Mouse (Mus musculus): ENCODE results near the gene Slc6a16.
A peak's percentile ranks its signal among the peaks of the same experiment; 100 is the strongest.
"Not testable (repeated sequence)": the region's sequence is repeated elsewhere in the genome, so short reads cannot be mapped to it uniquely, and the experiment has no call there.

Slc6a16 gene

DNA sequence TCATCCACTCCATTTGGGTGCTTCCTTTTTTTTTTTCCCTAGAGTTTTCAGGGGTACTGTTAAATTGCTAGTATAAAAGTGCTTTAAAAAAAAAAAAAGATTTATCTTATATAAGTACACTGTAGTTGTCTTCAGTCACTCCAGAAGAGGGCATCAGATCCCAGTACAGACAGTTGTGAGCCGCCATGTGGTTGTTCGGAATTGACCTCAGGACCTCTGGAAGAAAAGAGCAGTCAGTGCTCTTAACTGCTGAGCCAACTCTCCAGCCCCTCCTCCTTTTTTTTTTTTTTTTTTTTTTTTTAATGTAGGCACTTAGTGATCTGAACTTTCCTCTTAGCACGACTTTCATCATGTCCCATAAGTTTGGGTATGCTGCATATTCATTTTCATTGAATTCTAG, 6.8 kb downstream of the Slc6a16 start:
- DNase-seq (ENCODE audit: extremely low read depth, low read depth) = no peak

DNA sequence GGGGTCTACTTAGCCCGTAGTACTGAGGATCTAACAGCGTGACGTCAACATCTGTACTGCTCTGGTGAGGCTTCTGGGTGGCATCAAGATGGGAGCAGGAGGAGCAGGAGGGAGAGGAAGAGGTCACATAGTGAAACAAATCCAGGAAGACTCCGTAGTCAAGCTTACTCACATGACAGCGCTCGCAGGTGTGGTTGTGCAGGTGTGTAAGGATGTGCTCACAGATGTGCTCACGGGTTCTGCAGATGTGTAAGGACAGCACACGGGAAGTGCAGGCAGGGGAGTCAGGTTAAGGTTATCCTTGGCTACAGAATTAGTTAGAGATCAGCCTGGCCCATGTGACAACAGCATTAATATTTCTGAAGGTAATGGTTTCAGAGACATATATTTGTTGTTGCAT, 12.9 kb downstream of the Slc6a16 start:
- no peak for DNase-seq (ENCODE audit: extremely low read depth, low read depth)

DNA sequence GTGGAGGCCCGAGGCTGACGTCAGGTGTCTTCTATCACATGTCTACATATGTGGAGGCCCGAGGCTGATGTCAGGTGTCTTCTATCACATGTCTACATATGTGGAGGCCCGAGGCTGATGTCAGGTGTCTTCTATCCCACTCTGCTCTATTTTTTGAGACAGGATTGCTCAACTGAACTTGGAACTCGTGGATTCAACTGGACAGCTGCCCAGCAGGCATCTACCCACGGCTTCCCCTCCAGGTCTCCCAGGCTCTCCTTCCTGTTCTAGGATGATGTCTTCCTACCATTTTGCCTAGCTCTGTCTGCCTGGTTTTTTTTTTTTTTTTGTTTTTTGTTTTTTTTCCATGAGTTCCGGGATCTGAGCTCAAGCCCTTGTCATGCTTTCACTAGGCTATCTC, 14.9 kb downstream of the Slc6a16 start:
- not testable (repeated sequence) for DNase-seq (ENCODE audit: extremely low read depth, low read depth)

DNA sequence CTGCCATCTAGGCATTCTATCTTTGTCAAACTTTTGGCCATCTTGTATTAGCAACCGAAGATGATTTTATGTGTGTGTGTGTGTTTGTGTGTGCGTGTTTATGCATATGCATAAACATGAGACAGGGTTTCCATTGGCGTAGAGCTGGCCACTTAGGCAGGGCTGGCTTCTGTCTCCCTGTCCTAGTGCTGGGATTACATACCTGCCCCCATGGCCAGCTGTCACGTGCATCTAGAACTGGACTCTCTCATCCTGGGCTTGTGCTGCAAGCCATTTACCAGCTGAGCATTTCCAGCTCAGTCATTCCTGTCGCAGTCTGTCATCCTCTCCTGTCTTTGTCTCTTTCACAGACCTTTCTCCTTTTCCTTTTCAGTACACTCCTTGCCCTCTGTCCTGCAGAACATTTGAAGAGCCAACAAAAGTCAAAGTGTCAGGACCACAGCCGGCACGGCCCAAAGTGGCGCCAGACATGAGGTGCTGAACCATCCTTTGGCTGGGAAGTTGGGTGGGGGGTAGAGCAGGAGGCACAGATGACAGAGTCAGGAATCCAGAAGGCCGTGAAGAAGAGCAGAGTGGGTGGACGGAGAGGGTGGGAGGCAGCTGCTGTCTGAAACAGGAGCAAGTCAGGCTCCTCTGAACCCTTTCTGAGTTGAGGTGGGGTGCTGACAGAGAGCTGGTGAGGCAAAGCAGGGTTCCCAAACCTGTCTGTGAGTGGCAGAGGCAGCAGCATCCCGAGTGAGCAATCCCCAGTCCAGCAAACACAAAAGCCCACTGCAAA, 16.4 kb downstream of the Slc6a16 start:
- DNase-seq (ENCODE audit: extremely low read depth, low read depth) = no peak

DNA sequence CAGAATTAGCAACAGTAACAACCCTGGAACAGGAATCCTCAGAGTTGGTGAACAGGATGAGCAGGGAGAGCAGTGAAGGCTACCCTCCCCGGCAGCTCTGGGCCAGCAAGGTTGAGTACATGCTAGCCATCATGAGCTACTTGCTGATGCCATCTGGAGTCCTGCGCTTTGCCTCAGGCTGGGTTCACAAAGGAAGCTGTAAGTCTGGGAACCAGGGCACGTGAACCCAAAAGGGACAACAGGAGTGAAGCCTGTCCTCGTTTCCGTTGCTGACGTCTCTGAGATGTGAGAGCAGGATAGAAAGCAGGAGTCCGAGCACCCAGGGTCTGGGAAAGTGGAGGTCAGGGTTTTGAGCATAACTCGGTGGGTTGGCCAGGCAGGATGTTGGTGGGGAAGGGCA, 18.4 kb downstream of the Slc6a16 start:
- no peak for DNase-seq (ENCODE audit: extremely low read depth, low read depth)

DNA sequence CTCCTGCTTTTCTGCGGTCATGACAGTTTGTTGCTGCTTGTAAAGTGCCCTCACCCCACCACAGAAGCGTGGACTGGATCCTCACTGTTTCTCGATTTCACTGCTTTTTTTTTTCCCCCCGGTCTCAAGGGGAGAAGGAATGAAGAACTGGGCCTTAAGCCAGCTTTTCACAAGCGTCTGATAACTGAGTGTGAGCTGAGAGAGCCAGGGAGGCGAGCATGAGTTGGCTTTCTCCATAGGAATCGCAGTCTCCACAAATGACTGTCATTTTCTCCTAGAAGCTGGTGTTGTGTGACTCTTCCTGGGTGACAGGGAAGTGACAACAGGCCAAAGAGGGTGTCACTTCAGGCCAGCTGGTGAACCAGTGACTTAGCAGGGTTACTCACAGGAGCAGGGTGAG, 21.4 kb downstream of the Slc6a16 start:
- no peak for DNase-seq (ENCODE audit: extremely low read depth, low read depth)

DNA sequence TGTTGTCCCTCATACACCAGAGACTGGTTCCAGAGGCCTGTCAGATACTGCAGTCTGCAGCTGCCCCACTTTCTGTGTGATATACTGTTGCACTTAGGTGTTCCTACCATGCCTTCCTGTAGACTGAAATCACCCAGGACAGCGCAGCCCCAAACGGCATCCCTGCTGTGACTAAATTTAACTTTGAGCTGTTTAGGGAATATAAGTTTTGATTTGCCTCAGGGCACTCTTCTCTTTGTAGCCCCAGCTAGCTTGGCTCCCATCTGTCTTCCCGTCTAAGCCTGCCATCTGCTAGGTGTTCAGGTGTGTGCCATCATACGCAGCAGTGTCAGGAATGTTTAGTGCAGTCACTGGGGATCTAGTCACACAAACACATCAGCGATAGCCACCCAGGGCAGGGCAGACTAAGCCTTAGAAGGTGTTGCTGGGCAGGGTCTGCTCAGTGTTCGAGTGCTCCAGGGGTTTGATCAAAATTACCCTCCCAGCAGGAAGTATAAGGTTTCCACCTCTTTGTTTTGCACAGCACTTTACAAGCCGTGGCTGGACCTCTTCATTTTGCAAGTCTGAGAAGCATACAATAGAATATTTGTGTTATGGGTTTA, 22.2 kb downstream of the Slc6a16 start:
- no peak for DNase-seq (ENCODE audit: extremely low read depth, low read depth)

DNA sequence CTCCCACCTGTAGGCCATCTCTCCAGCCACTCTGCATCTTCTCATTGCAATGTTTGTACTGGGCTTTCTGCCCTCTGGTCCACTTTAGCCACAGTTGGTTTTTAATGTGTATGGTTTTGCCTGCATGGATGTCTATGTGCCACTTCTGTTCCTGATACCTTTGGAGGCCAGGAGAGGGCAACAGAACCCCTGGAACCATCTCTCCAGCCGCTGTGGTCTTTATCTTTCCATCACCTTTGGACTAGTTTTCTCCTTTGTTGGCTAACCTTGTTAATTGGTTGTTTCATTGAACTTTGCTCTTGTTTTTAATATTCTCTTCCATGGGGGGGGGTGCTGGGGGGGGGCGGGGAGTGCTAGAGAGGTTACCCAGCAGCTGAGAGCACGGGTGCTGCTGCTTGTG, 23.5 kb downstream of the Slc6a16 start:
- DNase-seq (ENCODE audit: extremely low read depth, low read depth) = no peak

DNA sequence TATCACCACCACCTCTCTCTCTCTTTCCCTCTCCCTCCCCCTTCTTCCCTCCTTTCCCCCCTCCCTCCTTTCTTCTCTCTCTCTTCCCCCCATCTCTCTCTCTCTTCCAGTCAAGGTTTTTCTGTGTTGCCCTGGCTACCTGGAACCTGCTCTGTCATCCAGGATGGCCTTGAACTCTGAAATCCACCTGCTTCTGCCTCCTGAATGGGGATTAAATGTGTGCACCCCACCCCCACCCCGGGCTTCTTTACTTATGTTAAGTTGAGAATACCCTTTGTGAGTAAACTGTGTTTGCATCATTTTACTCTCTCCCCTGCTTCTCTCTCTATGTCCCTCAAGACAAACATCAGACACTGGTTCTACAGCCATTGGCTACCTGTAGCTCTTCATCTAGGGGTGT, 24.6 kb downstream of the Slc6a16 start:
- no peak for DNase-seq (ENCODE audit: extremely low read depth, low read depth)

DNA sequence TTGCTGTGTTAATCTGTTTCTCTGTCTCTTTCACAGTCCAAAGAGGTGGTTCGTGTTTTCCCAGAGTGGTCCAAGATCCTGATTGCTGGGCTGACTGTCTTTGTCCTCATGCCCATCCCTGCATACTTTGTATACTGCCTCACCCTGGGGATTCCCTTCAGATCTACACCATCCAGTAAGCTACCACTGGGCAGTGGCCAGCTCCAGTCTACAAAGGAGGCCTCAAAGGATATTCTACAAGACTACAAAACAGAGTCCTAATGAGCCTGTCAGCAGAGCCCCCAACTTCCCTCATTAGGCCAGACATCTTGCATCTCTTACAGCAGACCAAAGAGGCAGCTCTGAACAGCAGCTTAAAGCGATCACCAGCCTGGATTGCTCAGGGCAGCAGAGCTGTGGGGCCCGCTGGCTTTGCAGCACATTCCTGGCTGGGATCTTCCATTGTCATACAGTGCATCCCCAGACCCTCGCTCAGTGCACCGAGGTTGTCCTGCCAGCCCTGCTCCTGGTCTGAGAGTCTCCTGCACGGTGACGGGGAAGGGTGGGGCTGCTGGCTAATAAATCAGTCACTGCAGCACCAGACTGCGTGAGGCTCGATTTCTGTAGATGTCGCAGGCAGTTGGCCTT, 32.0 kb downstream of the Slc6a16 start:
- DNase-seq (ENCODE audit: extremely low read depth, low read depth) = no peak

DNA sequence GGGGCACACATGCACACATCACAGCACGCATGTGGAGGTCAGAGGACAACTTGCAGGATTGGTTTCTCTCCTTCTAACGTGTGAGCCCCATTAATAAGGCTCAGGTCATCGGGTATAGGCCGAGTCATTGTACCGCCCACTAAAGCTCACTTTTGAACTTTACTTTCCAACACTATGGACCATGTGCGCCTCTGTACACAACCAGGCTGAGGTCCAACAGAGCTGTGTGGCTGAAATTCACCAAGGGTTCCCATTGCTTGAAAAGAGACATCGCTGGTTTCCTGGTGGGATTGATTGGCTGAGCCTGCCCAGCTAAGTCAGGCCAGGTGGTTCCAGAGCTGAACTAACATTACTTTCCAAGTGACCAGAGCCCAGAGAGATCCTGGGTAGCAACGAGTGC, 32.8 kb downstream of the Slc6a16 start:
- DNase-seq (ENCODE audit: extremely low read depth, low read depth) = no peak

DNA sequence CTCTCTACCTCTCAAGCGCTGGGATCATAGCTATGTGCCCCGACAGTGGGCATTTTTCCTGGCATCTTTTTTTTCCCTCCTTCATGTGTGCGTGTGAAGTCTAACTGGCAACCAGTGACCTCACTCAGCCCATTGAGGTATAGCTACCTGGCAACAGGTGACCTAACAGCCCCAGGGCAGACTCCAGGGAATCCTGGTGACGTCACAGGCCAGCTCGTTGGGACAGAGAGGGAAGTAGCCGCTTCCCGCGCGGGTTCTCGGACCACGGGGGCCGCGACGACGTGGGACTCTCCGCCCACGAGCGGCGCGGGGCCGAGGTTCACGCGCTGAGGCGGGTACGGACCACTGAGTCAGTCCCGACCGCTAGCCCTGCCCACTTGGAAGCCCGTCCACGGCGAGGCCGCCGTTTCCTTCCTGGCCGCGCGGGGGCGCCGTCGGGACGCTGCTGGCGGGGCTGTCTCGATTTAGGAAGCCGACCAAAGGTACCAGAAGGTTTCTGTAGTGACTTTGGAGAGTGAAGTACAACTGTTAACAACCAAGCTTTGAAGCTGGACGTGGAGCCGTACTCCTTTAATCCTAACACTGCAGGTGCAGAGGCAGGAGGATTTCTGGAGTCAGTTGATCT, 36.4 kb downstream of the Slc6a16 start, which contains the start of gene Slc6a21:
Gene Slc6a21 (plus strand): TSS at position 378 of the 625 bp plus-strand sequence.
- DNase-seq (ENCODE audit: extremely low read depth, low read depth) = peak; percentile 30

DNA sequence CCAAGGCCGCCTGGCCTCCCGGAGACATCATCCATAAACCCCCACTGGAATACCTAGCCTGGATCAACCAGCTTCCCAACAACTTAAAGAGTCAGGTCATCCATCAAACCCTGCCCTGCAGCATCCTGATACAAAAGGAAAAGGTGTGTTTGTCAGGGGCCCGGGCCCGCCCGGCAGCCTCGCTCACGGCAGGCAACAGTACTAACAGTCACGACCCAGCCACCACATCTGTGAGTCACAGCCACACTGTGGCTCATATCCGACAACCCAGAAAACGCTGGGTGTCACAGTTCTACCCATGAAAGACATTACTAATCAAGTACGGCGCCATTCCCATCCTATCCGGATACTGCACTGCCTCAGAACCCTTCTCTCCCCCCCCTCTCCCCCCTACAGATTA, 45.6 kb downstream of the Slc6a16 start:
- no peak for DNase-seq (ENCODE audit: extremely low read depth, low read depth)

DNA sequence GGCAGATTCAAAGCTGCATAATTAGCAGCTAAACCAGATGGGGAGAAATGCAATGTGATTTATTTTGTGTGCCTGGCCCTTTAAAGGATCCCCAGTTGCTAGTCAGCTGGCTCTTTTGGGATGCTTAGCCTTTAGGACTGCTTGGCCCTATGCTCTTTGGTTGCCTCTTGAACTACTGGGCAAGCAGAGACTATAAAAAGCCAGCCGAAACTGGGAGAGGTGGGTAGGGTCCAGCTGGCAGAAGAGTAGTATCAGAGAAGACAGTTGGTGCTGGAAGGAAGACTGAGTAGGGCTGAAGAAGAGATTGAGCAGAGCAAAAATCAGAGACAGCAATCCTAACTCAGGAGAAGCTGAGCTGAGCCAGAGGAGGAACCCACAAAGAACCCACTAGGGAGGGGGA, 55.7 kb downstream of the Slc6a16 start:
- no peak for DNase-seq (ENCODE audit: extremely low read depth, low read depth)

DNA sequence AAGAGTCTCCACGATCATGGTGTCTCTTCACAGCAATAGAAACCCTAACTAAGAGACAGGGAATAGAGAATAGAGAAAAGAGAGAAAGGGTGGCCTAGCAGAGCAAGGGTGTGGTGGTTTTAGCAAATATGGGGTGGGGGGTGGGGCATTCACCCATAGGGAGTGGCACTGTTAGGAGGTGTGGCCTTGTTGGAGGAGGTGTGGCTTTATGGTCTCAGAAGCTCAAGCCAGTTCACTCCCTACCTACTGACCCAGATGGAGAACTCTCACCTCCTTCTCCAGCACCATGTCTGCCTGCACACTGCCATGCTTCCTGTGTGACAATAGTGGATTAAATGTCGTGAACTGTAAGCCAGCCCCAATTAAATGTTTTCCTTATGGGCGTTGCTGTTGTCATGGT, 56.7 kb downstream of the Slc6a16 start:
- no peak for DNase-seq (ENCODE audit: extremely low read depth, low read depth)

DNA sequence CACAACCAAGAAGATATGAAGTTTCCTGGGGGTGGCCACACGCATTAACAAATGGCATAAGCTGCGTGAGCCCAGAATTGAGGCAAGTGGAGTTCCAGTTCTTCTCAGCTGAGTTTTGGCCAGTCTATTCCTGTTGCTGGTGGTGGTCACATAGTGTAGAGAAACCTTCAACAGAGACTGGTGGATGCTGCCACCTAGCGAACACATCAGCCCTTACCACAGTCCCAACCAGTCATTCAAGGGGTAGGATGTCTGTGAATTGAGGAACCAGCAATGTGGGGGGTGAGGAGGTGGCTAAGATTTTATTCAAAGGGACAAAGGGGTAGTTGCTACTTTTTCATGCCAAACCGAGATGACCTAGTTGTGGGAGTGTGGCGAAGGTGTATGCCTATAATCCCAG, 58.9 kb downstream of the Slc6a16 start:
- DNase-seq (ENCODE audit: extremely low read depth, low read depth) = peak; percentile 78

DNA sequence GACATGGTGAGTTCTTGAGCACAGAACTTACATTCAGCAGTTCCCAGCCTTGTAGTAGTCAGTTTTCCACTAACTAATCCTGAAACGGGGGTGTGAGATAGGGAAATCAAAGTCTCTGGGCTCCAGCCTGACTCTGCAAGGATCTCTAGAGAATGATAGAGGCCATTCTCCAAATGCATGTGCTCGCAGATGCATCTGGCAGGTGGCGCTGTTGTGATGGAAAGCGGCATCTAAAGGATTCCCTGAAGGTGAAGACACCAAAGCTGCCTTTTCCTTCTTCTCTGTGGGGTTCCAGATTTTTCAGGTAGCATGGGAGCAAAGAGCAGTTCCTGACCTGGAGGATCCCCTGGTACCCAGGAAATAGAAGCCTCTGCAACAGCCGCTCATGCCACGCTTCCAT, 59.4 kb downstream of the Slc6a16 start:
- no peak for DNase-seq (ENCODE audit: extremely low read depth, low read depth)

DNA sequence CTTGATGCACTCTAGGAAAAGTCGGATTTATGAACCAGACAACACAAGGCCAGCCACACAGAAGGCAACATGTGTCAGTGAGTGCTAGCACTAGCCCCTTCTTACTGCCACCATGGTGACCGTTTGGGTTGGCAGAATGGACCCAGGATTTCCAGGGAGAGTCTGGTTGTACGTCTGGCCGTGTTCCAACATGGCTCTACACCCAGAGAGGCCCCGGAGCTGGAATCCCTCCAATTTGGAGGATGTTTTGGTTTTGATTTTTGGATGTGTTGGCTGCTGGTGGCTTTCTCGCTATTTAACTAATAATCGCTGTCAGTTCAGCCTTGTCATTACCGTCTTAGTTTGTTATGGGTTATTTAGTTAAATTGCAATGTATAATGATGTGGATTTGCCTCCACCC, 61.7 kb downstream of the Slc6a16 start:
- DNase-seq (ENCODE audit: extremely low read depth, low read depth) = no peak

DNA sequence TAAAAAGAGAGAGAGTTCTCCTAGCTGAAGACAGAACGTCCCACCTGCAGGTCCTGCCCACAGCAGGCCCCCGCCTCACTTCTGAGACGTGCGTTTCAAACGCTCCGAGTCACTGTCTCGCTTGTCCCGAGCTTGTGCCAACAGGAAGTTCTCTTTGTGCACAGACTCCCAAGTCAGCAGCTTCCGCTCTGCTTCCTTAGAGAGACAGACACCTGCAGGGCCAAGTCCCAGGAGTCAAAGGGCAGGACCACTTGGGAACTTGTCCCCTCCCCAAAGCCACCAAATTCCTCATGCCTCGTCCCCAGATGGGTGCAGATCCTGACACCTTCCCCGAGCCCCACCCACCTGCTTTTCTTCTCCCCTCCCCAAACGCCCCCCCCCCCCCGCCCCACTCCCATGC, 64.0 kb downstream of the Slc6a16 start:
- DNase-seq (ENCODE audit: extremely low read depth, low read depth) = no peak

DNA sequence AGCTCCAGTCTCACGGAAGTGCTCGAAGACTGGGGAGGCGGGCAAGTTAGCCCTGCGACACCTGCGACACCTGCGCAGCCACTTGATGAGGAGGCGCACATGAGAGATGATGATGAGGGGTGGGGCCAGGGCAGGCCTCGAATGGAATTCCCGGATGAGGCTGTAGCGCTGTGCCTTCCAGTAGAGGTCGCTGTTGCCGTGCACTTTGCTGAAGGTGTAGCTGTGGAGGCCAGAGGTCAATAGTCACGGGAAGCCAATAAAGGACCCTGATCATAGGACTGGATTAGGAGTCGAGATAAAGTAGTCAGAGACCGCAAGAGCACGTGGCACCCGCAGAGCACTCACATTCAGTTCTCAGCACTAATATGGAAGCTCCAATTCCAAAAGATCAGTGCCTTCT, 64.4 kb downstream of the Slc6a16 start:
- no peak for DNase-seq (ENCODE audit: extremely low read depth, low read depth)

DNA sequence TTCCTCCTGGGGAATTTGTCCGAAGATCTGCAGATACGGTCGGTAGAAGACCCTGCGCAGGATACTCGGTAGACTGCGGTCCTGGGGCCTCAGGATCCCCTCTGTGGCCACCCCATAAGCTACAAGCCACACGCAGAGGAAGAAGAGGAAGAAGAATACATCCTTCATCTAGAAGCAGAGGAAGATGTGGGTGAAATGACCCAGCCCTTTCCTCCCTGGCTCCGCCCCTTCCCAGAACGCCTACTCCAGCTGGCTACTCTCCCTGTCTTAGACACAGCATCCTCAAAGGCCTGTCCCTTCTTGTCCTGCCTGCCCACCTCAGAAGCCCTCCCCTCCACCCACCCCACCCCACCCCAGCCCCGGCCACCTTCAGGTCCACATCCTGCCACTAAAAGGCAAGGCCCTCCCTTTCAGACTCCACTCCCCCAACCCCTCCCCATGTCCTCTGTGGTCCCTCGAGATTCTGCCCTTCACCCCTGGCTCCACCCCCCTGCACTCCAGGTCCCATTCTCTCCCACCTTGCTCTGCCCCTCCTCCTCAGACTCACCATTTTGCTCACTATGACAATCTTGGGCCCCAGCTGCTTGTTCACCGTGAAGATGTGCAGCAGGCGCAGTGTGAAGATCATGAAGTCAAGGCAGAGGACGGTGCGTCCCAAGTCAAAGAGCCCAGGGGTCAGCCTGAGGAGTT, 67.8 kb downstream of the Slc6a16 start:
- no peak for DNase-seq (ENCODE audit: extremely low read depth, low read depth)

DNA sequence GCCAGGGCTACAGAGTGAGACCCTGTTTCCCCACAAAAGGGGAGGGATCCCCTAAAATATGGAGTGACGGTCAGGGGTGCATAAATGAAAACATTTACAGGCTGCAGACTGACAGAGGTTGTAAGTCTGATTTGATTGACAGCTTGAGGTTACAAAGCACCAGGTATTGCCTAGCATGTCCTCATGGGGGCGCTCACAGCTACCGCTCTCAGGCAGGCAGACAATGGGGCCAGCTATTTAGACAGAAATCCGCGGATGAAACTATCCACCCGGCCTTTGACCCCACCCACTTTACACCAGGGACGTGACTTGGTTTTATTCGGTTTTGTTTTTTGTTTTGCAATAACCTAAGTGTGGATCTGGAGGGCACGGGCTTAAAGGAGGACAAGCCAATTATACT, 68.6 kb downstream of the Slc6a16 start:
- DNase-seq (ENCODE audit: extremely low read depth, low read depth) = no peak

All from MEL-GATA-1-ER (cell line).